Mouse (Mus musculus): ENCODE results near the gene Dnmt3a.

Gene Dnmt3a

GRCm38 (mm10) chr12:3779639-3780038 lies 26.2 kb upstream of the Dnmt3a start:
- DNase-seq (ENCODE audit: low read depth, low spot score) = no peak
- Histone ChIP-seq H3K36me3 (ENCODE audit: control insufficient read depth, insufficient read depth, low read length, poor library complexity, severe bottlenecking) (no peaks in the 10 kb centered on the region; the same call in 1 of the 2 replicates), H3K27me3 (ENCODE audit: control insufficient read depth, insufficient read depth, low read length, poor library complexity, severe bottlenecking) (no peaks in the 10 kb centered on the region)

GRCm38 (mm10) chr12:3780405-3780891 lies 25.4 kb upstream of the Dnmt3a start:
- DNase-seq (ENCODE audit: low read depth, low spot score) = peak; percentile 65
- no peaks in the 10 kb centered on the region; the same call in 1 of the 2 replicates for H3K36me3 ChIP-seq (ENCODE audit: control insufficient read depth, insufficient read depth, low read length, poor library complexity, severe bottlenecking)
- no peaks in the 10 kb centered on the region for H3K27me3 ChIP-seq (ENCODE audit: control insufficient read depth, insufficient read depth, low read length, poor library complexity, severe bottlenecking)

- DNase-seq (ENCODE audit: low read depth, low spot score) = no peak
- Histone ChIP-seq H3K27me3 (ENCODE audit: control insufficient read depth, insufficient read depth, low read length, poor library complexity, severe bottlenecking) (no peaks in the 10 kb centered on the region), H3K36me3 (ENCODE audit: control insufficient read depth, insufficient read depth, low read length, poor library complexity, severe bottlenecking) (no peaks in the 10 kb centered on the region; the same call in 1 of the 2 replicates)
Observed at GRCm38 (mm10) chr12:3780931-3781471, 24.8 kb upstream of the Dnmt3a start.

- H3K36me3 ChIP-seq (ENCODE audit: control insufficient read depth, insufficient read depth, low read length, poor library complexity, severe bottlenecking) = no peaks in the 10 kb centered on the region; the same call in 1 of the 2 replicates
- peak; percentile 91 for DNase-seq (ENCODE audit: low read depth, low spot score)
- H3K27me3 ChIP-seq (ENCODE audit: control insufficient read depth, insufficient read depth, low read length, poor library complexity, severe bottlenecking) = no peaks in the 10 kb centered on the region
Observed at GRCm38 (mm10) chr12:3781482-3781881, 24.3 kb upstream of the Dnmt3a start.

GRCm38 (mm10) chr12:3783196-3783825 lies 22.5 kb upstream of the Dnmt3a start:
- no peak for DNase-seq (ENCODE audit: low read depth, low spot score)

GRCm38 (mm10) chr12:3784258-3784657 lies 21.5 kb upstream of the Dnmt3a start:
- no peak for DNase-seq (ENCODE audit: low read depth, low spot score)
- no peaks in the 10 kb centered on the region for H3K27me3 ChIP-seq (ENCODE audit: control insufficient read depth, insufficient read depth, low read length, poor library complexity, severe bottlenecking)
- no peaks in the 10 kb centered on the region; the same call in 1 of the 2 replicates for H3K36me3 ChIP-seq (ENCODE audit: control insufficient read depth, insufficient read depth, low read length, poor library complexity, severe bottlenecking)

More at GRCm38 (mm10) chr12:3783196-3783825, 22.5 kb upstream of the Dnmt3a start:
- H3K36me3 ChIP-seq (ENCODE audit: control insufficient read depth, insufficient read depth, low read length, poor library complexity, severe bottlenecking) = no peaks in the 10 kb centered on the region; the same call in 1 of the 2 replicates
- no peaks in the 10 kb centered on the region for H3K27me3 ChIP-seq (ENCODE audit: control insufficient read depth, insufficient read depth, low read length, poor library complexity, severe bottlenecking)

GRCm38 (mm10) chr12:3784729-3785128 lies 21.1 kb upstream of the Dnmt3a start:
- no peak for DNase-seq (ENCODE audit: low read depth, low spot score)
- no peaks in the 10 kb centered on the region for H3K27me3 ChIP-seq (ENCODE audit: control insufficient read depth, insufficient read depth, low read length, poor library complexity, severe bottlenecking)
- H3K36me3 ChIP-seq (ENCODE audit: control insufficient read depth, insufficient read depth, low read length, poor library complexity, severe bottlenecking) = no peaks in the 10 kb centered on the region; the same call in 1 of the 2 replicates

GRCm38 (mm10) chr12:3787041-3787440 lies 18.8 kb upstream of the Dnmt3a start:
- Histone ChIP-seq H3K36me3 (ENCODE audit: control insufficient read depth, insufficient read depth, low read length, poor library complexity, severe bottlenecking) (no peaks in the 10 kb centered on the region; the same call in 1 of the 2 replicates), H3K27me3 (ENCODE audit: control insufficient read depth, insufficient read depth, low read length, poor library complexity, severe bottlenecking) (no peaks in the 10 kb centered on the region)
- no peak for DNase-seq (ENCODE audit: low read depth, low spot score)

GRCm38 (mm10) chr12:3787541-3787940 lies 18.3 kb upstream of the Dnmt3a start:
- Histone ChIP-seq H3K36me3 (ENCODE audit: control insufficient read depth, insufficient read depth, low read length, poor library complexity, severe bottlenecking) (no peaks in the 10 kb centered on the region; the same call in 1 of the 2 replicates), H3K27me3 (ENCODE audit: control insufficient read depth, insufficient read depth, low read length, poor library complexity, severe bottlenecking) (no peaks in the 10 kb centered on the region)
- no peak for DNase-seq (ENCODE audit: low read depth, low spot score)

- no peak for DNase-seq (ENCODE audit: low read depth, low spot score)
- Histone ChIP-seq H3K36me3 (ENCODE audit: control insufficient read depth, insufficient read depth, low read length, poor library complexity, severe bottlenecking) (no peaks in the 10 kb centered on the region; the same call in 1 of the 2 replicates), H3K27me3 (ENCODE audit: control insufficient read depth, insufficient read depth, low read length, poor library complexity, severe bottlenecking) (no peaks in the 10 kb centered on the region)
Observed at GRCm38 (mm10) chr12:3788421-3789051, 17.3 kb upstream of the Dnmt3a start.

- H3K36me3 ChIP-seq (ENCODE audit: control insufficient read depth, insufficient read depth, low read length, poor library complexity, severe bottlenecking) = no peaks in the 10 kb centered on the region; the same call in 1 of the 2 replicates
- no peaks in the 10 kb centered on the region for H3K27me3 ChIP-seq (ENCODE audit: control insufficient read depth, insufficient read depth, low read length, poor library complexity, severe bottlenecking)
- no peak for DNase-seq (ENCODE audit: low read depth, low spot score)
Observed at GRCm38 (mm10) chr12:3789626-3790185, 16.1 kb upstream of the Dnmt3a start.

- Histone ChIP-seq H3K36me3 (ENCODE audit: control insufficient read depth, insufficient read depth, low read length, poor library complexity, severe bottlenecking) (no peaks in the 10 kb centered on the region), H3K27me3 (ENCODE audit: control insufficient read depth, insufficient read depth, low read length, poor library complexity, severe bottlenecking) (no peaks in the 10 kb centered on the region)
- no peak for DNase-seq (ENCODE audit: low read depth, low spot score)
Observed at GRCm38 (mm10) chr12:3791257-3791656, 14.6 kb upstream of the Dnmt3a start.

- no peaks in the 10 kb centered on the region for H3K27me3 ChIP-seq (ENCODE audit: control insufficient read depth, insufficient read depth, low read length, poor library complexity, severe bottlenecking)
- no peaks in the 10 kb centered on the region for H3K36me3 ChIP-seq (ENCODE audit: control insufficient read depth, insufficient read depth, low read length, poor library complexity, severe bottlenecking)
- peak; percentile 96 for DNase-seq (ENCODE audit: low read depth, low spot score)
Observed at GRCm38 (mm10) chr12:3791732-3792131, 14.1 kb upstream of the Dnmt3a start.

GRCm38 (mm10) chr12:3792248-3792647 lies 13.6 kb upstream of the Dnmt3a start:
- DNase-seq (ENCODE audit: low read depth, low spot score) = no peak
- Histone ChIP-seq H3K27me3 (ENCODE audit: control insufficient read depth, insufficient read depth, low read length, poor library complexity, severe bottlenecking) (no peaks in the 10 kb centered on the region), H3K36me3 (ENCODE audit: control insufficient read depth, insufficient read depth, low read length, poor library complexity, severe bottlenecking) (no peaks in the 10 kb centered on the region)

GRCm38 (mm10) chr12:3795569-3795968 lies 10.2 kb upstream of the Dnmt3a start:
- H3K36me3 ChIP-seq (ENCODE audit: control insufficient read depth, insufficient read depth, low read length, poor library complexity, severe bottlenecking) = no peaks in the 10 kb centered on the region
- H3K27me3 ChIP-seq (ENCODE audit: control insufficient read depth, insufficient read depth, low read length, poor library complexity, severe bottlenecking) = no peaks in the 10 kb centered on the region
- no peak for DNase-seq (ENCODE audit: low read depth, low spot score)

Measured in splenic B cell, adult 2 months (primary cell).